Mouse (Mus musculus): ENCODE measurements around the gene Ctnna2. TPM values are rescaled to one million over a fixed set of nuclear protein-coding genes. Genes with fewer than 3 reads are reported as not detected.

The Ctnna2 gene
- 13.9 and 16.3 TPM in 2 replicates for polyA plus RNA-seq (2021; fragmentation: Nextera tagmentation)
- long read RNA-seq, experiment 1, partial matches to known transcripts = 18 of 32 reads
- long read RNA-seq, experiment 1, other reads (novel, unspliced or antisense) = 14 of 32 reads
- long read RNA-seq, experiment 2, partial matches to known transcripts = 15 of 40 reads
- long read RNA-seq, experiment 2, other reads (novel, unspliced or antisense) = 25 of 40 reads

GRCm38 (mm10) chr6:77979241-77979961, at the start of gene Ctnna2:
TSS of gene Ctnna2 (minus strand) at chr6:77979699.

DNA sequence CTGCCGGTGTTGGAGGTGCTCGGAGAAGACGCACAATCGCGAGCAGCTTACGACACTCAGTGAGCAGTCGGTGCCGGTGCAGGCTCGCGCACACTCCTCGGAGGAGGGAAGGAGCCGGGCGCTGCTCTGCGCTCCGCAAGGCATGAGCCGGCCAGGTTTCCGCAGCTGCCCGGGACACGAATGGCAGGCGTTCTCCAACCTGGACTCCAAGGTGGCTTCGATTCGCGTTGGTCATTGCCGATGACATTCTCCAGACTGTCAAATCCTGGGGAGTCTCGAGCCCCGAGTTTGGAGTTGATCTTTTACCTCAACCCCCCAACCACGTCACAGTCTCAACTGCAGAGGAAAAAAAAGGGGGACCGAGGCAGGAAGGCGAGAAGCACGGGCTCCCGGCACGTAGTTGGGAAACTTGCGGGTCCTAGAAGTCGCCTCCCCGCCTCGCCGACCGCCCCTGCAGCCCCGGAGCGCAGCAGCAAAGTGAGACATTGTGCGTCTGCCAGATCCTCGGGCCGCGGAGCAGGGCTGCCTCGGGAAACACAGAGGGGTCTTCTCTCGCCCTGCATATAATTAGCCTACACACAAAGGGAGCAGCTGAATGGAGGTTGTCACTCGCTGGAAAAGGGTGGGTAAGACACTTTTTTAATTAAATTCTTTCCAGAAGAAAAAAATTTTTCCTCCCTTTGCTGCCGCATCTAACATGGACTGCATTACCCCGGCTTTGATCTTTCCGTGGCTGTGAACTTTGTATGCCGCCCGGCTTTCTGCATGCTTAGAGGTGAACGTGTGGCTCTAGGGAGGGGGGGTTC, 736.7 kb downstream of the Ctnna2 start, which contains the start of gene Lrrtm1:
Gene Lrrtm1 (plus strand): TSS at position 89 of the 806 bp plus-strand sequence.

